Mouse (Mus musculus): ENCODE data around the gene Tmem50a. TPM values are rescaled to one million over a fixed set of nuclear protein-coding genes. Genes with fewer than 3 reads are reported as not detected.
A peak's percentile ranks its signal among the peaks of the same experiment; 100 is the strongest.

Tmem50a gene
- 100 to 1,000 TPM; 128 to 133 TPM for total RNA-seq (2021)

GRCm38 (mm10) chr4:134914864-134915209 lies at the start of gene Tmem50a:
Tmem50a (minus strand) TSS chr4:134915024.
- DNase-seq (ENCODE audit: extremely low spot score in 1 of 2, low spot score in 2 of 2), result peak; percentile 89 to 96
- intact Hi-C loops (cut with DNase I), result no loop called here

- DNase-seq (ENCODE audit: extremely low spot score in 1 of 2, low spot score in 2 of 2), result peak in 1 of 2 experiments; percentile 49
- intact Hi-C loops (cut with DNase I), result no loop called here
These were observed 48.4 kb upstream of the Tmem50a start for GRCm38 (mm10) chr4:134963021-134963776.

GRCm38 (mm10) chr4:134956328-134956727 lies 41.5 kb upstream of the Tmem50a start:
- peak in 1 of 2 experiments; percentile 73 for DNase-seq (ENCODE audit: extremely low spot score in 1 of 2, low spot score in 2 of 2)
- intact Hi-C loops (cut with DNase I), result no loop called here

- intact Hi-C loops (cut with DNase I), result no loop called here
- no peak for DNase-seq (ENCODE audit: extremely low spot score in 1 of 2, low spot score in 2 of 2)
These were observed 41.0 kb upstream of the Tmem50a start for GRCm38 (mm10) chr4:134955845-134956244.

- intact Hi-C loops (cut with DNase I), result no loop called here
- no peak for DNase-seq (ENCODE audit: extremely low spot score in 1 of 2, low spot score in 2 of 2)
These were observed 40.4 kb upstream of the Tmem50a start for GRCm38 (mm10) chr4:134955196-134955595.

GRCm38 (mm10) chr4:134954461-134954860 lies 39.6 kb upstream of the Tmem50a start:
- DNase-seq (ENCODE audit: extremely low spot score in 1 of 2, low spot score in 2 of 2), result no peak
- intact Hi-C loops (cut with DNase I), result no loop called here

- intact Hi-C loops (cut with DNase I), result no loop called here
- DNase-seq (ENCODE audit: extremely low spot score in 1 of 2, low spot score in 2 of 2), result peak in 1 of 2 experiments; percentile 47
These were observed 35.8 kb upstream of the Tmem50a start for GRCm38 (mm10) chr4:134950518-134951091.

GRCm38 (mm10) chr4:134946024-134946744 lies 31.4 kb upstream of the Tmem50a start:
- intact Hi-C loops (cut with DNase I), result loop anchor here (5.0 kb wide), 1 partner anchor 376 kb away; no protein-coding TSS in a partner anchor
- peak; percentile 73 to 76 for DNase-seq (ENCODE audit: extremely low spot score in 1 of 2, low spot score in 2 of 2)

- intact Hi-C loops (cut with DNase I), result loop anchor here (2.0 kb wide), 1 partner anchor 263 kb away; no protein-coding TSS in a partner anchor
- peak in 1 of 2 experiments; percentile 55 for DNase-seq (ENCODE audit: extremely low spot score in 1 of 2, low spot score in 2 of 2)
These were observed 29.1 kb upstream of the Tmem50a start for GRCm38 (mm10) chr4:134943758-134944538.

GRCm38 (mm10) chr4:134939900-134940299 lies 25.1 kb upstream of the Tmem50a start:
- intact Hi-C loops (cut with DNase I), result no loop called here
- no peak for DNase-seq (ENCODE audit: extremely low spot score in 1 of 2, low spot score in 2 of 2)

- DNase-seq (ENCODE audit: extremely low spot score in 1 of 2, low spot score in 2 of 2), result peak in 1 of 2 experiments; percentile 59
- intact Hi-C loops (cut with DNase I), result no loop called here
These were observed 22.7 kb upstream of the Tmem50a start for GRCm38 (mm10) chr4:134937240-134938176.

- peak; percentile 96 for DNase-seq (ENCODE audit: extremely low spot score in 1 of 2, low spot score in 2 of 2)
- intact Hi-C loops (cut with DNase I), result loop anchor here (5.0 kb wide), 1 partner anchor 401 kb away; no protein-coding TSS in a partner anchor
These were observed 16.1 kb upstream of the Tmem50a start, which contains the start of gene Syf2 for GRCm38 (mm10) chr4:134930684-134931481. Syf2 (plus strand) TSS chr4:134930898.

GRCm38 (mm10) chr4:134930190-134930589 lies 15.4 kb upstream of the Tmem50a start:
- DNase-seq (ENCODE audit: extremely low spot score in 1 of 2, low spot score in 2 of 2), result no peak
- intact Hi-C loops (cut with DNase I), result loop anchor here (5.0 kb wide), 1 partner anchor 402 kb away; no protein-coding TSS in a partner anchor

GRCm38 (mm10) chr4:134929536-134929935 lies 14.7 kb upstream of the Tmem50a start:
- intact Hi-C loops (cut with DNase I), result no loop called here
- no peak for DNase-seq (ENCODE audit: extremely low spot score in 1 of 2, low spot score in 2 of 2)

- intact Hi-C loops (cut with DNase I), result no loop called here
- no peak for DNase-seq (ENCODE audit: extremely low spot score in 1 of 2, low spot score in 2 of 2)
These were observed 13.6 kb upstream of the Tmem50a start for GRCm38 (mm10) chr4:134928464-134928836.

GRCm38 (mm10) chr4:134927815-134928463 lies 13.1 kb upstream of the Tmem50a start:
- DNase-seq (ENCODE audit: extremely low spot score in 1 of 2, low spot score in 2 of 2), result no peak
- intact Hi-C loops (cut with DNase I), result no loop called here
